Mouse (Mus musculus) kidney, adult 2 months (tissue): ENCODE measurements around the gene Nfkbia.

Source experiments
- CTCF ChIP-seq: fragments of 200-500 bp; conservative IDR thresholded peaks from 2 replicates; pipeline ENCODE4 v1.5.1; 2011; ENCODE audit warnings: low read depth, mild to moderate bottlenecking, control low read depth, low read length, moderate library complexity, mixed read lengths; ENCODE audit not compliant: insufficient read depth, insufficient read length
- POLR2A ChIP-seq: fragments of 200-500 bp; IDR thresholded peaks from one replicate; pipeline ENCODE4 v1.6.1; 2011; ENCODE audit warnings: low read depth, low read length, control low read depth

DNA sequence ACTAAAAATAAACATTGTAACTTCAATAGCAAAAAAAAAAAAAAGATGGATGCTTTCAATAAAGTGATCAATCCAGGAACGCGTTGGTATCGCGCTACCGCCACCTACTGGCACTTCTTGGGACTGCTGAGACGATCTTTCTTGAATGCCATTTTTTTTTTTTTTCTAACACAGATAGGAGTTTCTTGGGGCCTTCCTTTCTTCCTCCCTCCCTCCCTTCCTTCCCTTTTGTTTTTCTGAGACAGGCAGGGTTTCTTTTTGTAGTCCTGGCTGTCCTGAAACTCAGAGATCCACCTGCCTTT lies 13.5 kb upstream of the Nfkbia start:
- no peak for TF ChIP-seq POLR2A
- TF ChIP-seq CTCF: peak; percentile 86
